Mouse (Mus musculus) G1E-ER4 (cell line): ENCODE results near the gene Dag1. TPM values are rescaled to one million over a fixed set of nuclear protein-coding genes. Genes with fewer than 3 reads are reported as not detected.

Source experiments
- GATA1 ChIP-seq: IDR thresholded peaks from one replicate; pipeline ENCODE4 v1.8.0; 2012; ENCODE audit warnings: low read length, inconsistent platforms
- polyA plus RNA-seq: library from polyadenylated mRNA; stranded (reverse); fragments of >175 nt; gene quantifications from 2 replicates; pipeline ENCODE4 v1.2.3, GENCODE M21; 2012

Dag1 gene
- polyA plus RNA-seq, 1 experiment = 20.0 TPM

DNA sequence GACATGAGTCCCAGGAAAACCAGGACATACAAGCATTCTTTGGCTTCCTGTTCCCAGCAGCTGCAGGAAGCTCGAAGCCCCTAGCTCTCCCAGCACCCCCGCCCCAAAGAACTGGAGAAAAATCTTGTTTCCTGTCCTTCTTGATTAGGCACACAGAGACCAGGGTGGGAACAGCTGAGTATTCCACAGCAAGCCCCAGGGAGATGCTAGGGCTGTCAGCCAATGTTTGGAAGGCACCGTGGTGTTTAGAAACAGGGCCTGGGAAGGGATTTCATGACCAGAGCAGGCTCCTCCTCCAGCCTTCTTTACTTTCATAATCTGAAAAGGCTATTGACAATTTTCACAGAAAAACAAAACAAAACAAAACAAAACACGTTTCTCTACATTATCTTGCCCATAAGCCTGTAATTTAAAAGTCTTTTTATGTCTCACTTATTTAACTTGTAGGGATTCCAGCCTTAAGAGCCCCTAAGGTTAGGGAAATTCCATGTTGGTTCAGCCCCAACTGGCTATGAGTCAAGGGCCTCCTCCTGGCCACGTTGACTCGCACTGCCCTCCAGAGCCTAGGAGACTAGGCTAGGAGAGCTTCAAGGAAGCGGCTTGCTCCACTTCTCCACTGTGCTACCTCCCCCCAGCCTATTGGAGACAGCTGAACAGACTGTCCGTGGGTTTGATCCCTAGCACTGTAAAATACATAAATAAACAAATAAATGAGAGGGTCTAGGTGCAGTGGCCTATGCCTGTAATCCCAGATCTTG is 16.5 kb upstream of the Dag1 start:
- TF ChIP-seq GATA1 = no peak

DNA sequence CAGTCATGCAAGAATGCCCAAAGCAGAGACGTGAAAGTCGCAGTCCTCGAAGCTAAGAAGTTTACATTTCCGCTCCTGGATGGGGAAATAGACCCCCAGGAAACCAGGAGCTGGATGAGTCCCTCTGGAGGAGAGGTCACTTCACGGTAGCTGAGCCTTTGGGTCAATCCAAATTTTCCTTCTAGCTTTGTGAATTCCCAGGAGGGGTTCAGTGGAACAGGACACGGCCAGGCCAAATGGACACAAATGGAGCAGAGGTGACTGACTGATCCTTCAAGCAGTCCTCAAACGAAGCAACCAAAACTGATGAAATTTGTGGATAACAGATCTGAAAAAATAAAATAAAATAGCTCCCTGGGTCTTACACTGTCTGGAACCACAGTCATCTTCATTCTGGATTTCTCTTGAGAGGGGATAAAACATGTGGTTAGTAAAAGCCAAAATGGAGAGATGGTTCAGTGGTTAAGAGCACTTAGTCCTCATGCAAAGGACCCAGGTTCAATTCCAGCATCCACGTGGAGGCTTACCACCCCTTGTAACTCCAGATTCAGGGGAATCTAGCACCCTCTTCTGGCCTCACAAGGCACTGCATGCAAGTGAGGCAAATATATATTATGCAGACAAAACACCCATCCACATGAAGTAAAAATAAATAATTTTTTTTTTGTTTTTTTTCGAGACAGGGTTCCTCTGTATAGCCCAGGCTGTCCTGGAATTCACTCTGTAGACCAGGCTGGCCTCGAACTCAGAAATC is 15.1 kb upstream of the Dag1 start:
- TF ChIP-seq GATA1 = no peak

DNA sequence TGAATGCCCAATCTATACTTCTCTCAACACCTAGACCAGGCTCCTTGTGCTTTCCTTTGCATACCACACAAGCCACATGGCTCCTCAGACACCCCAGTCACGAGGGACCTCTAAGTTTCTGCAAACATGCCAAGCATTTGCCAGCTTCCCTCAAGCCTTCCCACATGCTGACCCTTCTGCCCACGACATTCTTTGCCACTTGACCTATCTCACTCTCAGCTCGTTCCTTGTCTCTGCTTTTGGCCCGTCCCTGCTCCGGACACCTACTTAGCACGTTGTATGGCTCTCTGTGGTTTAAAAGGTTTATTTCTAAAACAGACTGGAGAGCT is 11.5 kb upstream of the Dag1 start:
- TF ChIP-seq GATA1 = no peak

DNA sequence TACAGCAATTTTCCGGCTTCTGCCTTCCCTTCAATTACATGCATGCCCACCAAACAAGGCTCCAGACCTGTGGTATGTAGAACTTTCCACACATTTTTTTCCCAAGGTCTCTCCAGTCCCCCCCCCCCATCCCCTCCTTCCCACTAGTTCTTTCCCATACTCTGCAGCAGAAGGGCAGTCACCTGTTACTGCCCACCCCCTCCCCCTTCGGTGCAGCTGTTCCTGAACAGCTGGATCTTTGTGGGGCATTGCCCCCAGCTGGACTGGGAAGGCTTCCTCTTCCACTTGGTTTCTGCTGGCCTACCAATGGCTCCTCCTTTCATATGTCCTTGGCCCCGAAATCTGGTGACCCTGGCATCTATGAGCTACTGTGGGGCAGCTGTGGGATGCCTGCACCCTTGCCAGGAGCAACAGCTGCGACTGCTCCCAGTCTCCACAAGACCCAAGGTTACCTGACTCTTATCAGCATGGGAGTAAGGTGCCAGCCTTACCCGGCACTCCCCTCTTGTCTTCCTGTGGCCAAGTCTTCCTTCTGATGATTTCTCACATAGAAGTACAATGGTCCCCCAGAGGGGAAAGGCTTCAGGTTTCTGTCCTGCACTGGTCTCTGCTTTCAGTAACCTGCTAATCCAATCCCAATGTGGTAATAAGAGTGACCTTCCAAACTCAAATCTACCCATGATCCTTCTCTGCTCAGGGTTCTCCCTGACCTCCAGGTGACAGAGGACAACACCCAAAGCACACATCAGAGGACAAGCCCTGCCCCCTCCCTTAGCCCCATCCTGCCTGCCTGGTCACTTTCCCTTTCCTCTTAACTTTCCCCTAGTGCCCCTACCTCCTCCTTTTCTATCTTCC is 10.9 kb upstream of the Dag1 start:
- no peak for TF ChIP-seq GATA1

DNA sequence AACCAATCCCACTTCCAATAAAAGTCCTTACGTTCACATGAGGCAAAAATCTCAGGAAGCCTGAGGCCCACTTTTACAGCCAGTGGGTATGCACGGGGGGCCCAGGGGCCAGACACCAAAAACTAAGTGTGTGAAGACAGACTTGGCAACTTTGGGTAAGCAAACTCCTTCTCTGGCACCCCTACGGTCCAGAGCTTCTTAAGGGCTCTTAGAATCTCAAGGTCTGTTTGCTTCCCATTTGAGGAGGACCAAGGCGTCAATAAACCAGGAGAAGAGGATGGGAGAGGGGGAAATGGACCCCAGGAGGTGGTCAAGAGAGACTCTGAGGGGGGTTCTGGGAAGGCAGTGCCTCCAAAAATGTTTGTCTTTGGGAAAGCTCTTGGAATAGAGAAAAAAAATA is 9.7 kb upstream of the Dag1 start:
- no peak for TF ChIP-seq GATA1

DNA sequence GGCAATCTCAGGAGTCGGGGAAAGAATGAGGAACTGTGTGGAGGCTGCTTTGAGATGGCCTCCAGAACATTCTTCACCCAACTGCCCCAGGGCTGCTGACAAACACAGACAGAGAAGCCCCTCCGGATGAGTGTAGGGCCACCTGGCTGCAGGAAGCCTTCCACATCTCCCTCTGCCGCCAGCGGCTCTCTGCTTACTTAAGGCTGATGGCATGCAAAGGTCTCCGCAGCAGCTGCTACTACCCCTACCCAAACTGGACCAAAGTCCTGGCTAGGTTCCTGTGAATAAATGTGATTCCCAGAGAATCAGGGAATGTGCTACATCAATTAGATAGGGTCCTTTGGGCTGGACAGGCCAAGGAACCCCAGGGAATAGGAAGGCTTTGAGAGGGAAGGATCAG is 8.9 kb upstream of the Dag1 start:
- no peak for TF ChIP-seq GATA1

DNA sequence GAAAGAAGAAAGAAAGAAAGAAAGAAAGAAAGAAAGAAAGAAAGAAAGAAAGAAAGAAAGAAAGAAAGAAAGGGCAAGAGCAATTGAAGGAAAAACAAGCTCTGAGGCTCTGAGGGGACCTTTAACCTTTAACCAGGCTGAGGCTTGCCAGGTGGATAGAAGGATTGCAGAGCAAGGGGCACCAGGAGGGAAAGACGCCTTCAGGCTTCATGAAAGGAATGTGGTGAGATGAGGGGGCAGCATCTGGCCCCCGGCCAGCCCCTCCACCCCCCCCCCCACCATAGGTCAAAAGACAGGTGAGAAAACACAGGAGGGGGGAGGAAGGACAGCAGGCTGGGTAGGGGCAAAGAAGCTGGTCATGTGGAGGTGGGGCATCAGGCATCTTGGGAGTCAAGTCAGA is 8.2 kb upstream of the Dag1 start:
- TF ChIP-seq GATA1 = no peak

DNA sequence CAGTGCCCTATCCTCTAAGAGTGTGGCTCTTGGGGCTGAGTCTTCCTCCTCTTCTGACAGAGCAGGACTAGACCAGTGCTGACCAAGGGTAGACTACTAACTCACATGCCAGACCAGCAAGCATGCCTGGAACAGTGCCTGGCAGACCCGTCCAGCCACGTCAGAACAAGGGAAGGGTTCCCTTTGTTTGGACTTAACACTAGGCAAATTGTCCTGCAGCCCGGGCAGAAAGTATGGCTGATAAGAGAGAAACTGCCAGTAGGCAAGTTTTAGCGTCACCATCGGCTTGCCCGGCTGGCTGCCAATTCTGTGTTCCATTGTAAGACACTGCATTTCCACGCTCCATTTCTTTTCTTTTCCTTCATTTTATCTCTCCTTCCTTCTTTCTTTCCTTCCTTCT is 3.9 kb upstream of the Dag1 start:
- TF ChIP-seq GATA1 = no peak

DNA sequence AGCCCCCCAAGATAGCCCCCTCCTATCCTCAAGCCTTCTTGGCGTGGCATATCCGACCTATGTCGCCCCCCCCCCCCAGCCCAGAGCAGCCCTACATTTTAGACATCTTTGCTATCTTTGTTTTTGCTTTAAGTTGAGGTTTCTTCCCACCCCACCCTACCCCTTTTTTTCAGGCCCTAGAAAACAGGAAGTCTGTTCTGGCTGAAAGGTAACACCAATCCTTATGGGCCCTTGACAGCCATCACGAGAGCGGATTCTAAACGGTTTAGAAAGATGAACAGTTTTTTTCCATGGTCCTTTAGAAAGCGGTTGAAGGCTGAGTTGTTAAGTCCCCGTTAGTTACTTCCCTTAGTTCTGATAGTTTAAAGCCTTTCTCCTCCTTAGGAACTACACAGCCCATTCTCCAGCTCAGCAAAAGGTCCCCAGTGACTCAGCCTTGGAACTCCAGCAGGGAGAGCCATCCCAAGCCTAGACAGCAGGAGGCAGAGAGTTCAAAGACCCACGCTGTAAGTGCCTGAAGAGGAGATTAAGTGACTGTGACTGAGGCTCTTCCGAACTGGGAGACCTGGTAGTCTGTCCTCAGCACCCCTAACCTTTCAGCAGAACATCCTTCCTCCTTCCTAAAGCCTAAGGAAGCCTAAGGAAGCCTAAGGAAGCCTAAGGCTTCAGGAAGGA is 2.6 kb upstream of the Dag1 start:
- no peak for TF ChIP-seq GATA1

DNA sequence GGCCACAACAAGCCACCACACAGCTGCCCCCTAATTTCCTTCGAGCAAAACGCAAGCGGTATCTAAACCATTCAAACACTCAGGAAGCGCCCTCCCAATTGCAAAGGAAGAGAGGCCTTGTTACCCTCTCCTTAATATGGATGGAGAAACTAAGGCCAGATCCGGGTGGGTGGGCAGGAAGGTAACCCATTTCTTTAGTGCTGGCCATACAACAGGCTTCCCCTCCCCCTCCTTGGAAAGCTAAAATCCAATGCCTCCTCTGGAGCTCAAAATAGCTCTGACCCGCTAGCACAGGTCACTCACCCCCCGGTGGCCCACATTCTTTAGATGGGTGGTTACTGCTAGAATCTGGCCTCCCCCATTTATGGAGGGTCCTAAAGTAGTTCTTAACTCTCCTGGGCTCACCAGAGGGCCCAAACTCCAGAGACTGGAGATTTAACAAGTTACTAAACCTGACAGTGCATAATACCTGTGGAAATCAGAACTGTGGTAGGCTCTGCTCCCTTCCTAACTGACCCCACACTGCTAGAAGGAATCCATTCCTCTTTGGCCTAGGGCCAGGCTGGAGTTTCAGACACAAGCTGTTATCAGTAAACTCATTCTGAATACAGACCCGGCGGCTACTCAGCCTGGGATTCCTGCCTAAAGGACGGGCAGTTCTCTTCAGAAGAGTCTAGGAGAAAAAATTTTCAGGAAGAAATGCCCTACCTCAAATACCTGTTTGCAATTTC is 598 bp upstream of the Dag1 start:
- no peak for TF ChIP-seq GATA1

DNA sequence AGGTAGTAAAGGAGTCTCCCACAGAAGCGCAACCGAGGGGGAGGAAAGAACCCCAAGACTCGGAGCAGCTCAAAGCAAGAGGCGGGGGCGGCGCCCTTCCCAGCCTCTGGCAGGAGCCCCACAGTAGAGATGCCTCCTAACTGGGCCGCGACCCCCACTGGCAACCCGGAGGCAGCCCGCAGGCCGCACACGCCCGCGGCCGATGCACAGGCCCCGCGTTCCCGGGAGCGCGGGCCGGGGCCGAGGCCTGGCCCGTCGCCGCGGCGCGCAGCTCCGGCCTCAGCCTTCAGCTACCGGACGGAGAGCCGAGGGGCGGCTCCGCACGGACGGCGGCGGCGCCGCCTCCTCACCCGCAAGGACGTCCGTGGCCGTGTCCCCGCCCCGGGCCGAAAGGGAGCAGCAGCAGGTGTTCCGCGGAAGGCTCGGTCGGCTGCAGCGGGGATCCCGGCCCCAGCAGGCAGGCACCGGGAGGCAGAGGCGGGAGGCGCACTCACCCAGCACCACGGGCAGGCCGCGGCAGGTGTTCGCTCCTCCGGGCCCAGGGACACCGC is 552 bp downstream of the Dag1 start:
- no peak for TF ChIP-seq GATA1

DNA sequence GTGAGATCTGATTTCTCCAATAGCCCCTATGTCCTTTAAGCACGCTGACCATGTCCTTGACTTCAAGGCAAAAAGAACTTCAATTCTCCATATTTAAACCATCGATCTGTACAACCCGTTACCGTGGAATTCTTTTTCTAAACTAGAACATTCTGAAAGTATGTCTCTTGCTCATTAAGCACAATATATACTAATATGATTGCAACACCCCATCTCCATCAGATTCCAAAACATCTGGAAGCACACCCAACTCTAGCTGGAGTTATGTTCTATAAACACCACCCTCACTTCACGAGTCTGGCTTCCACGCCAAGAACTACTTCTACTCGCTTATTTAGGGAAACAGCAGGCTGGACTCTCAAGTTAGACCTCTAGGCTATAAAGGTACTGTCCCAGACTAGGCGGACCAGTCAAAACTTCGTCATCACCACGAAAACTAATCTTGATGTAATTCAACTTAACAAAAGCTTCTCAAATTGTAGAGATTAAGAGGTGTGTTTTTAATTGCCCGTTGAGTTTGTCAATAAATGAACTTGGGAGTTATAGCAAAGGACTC is 1.2 kb downstream of the Dag1 start:
- no peak for TF ChIP-seq GATA1

DNA sequence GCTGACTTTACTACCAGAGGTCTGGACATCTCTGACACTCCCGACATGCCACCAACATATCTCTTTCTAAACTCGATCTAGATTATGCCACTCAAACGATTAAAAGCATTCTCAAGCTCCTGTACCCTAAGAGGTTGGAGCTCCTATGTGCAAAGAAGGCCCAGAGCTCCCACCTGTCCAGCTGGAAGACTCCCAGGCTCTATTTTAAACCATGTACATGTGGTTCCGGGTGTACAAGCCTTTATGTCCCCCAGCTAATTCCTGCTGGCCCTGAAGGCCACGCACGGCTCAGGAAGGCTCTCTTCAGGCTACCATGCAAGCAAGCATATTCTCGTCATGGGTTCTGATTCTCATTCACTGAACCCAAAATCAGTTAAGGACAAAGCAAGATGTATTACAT is 1.9 kb downstream of the Dag1 start:
- no peak for TF ChIP-seq GATA1

DNA sequence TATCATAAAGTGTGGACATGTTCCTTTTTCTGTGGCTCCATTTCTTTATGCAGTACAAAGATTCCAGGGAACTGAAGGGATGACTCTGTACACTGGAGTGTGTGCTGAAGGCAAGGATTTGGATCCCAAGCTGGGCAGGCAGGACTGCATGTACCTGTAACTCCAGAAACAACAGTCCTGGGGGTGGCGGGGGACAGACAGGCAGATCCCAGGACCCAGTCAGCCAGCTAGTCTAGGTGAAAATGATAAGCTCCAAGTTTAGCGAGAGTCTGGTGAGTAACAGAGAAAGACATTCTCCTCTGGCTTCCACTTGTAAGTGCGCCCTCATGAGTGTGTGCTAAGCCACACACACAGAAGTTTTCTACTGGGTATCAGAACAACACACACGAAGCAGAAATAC is 3.2 kb downstream of the Dag1 start:
- TF ChIP-seq GATA1 = no peak

DNA sequence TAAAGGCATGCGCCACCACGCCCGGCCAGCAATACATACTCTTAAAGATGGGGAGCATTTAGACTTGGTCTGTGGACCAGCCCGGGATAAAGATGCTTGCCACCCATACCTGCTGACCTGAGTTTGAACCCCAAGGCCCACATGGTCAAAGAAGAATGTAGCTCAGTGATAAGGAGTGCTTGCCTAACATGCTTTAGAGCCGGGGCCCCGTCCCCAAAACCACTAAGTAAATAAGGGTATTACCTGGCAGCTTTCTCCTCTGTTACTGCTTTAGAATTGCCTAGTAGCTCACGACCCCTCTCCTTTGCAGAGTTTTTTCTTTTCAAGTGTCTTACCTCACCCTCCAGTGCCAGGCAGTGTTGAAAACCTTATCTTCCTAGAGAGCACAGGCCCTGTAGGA is 11.0 kb downstream of the Dag1 start:
- TF ChIP-seq GATA1 = no peak

DNA sequence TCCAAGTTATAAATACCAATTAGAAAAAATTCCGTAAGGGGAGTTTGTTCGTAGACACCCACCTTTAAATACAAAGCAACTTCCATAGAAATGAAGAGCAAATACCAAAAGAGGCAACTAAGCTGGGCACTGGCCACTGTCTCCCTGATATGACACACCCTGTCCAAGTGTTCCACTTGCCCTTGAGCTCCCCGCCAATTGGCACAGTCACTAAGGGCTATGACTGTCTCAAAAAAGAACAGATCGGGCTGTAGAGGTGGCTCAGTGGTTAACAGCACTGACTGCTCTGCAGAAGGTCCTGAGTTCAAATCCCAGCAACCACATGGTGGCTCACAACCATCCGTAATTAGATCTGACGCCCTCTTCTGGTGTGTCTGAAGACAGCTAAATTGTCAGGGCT is 11.9 kb downstream of the Dag1 start:
- no peak for TF ChIP-seq GATA1
